ENCODE assay signal across 18 mouse cellular contexts in the genomic region with DNA sequence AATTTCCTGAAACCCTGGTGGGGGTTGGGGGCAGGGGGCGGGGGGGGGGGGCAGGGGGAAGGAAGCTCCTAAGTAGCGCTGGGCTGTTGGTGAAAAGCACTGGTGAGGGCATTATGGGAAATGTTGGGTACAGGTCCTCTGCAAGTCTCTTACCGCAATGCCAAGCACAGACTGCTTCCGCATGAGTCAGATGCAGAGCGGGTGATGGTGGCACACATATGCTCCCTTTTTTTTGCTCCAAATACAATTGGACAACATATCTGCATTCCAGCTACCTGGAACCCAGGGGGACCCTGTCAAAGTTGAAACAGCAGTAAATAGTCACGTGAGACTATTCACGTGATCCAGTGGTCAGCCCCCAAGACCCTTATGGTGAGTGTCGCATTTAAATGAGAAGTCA. TPM values are rescaled to one million over a fixed set of nuclear protein-coding genes. Genes with fewer than 3 reads are reported as not detected.
"Had no signal": no experiment of that assay in that cellular context is flagged by ENCODE, and none has a peak within 500 bp of the region (broad histone marks: within the 10 kb centered on the region; RNA-seq: fewer than 3 reads in every experiment).

No protein-coding gene starts in this region.

- H3K9ac ChIP-seq: limb, embryonic 15.5 days; liver, embryonic 13.5 days; liver, postnatal 0 days; lung, embryonic 15.5 days; midbrain, embryonic 12.5 days; neural tube, embryonic 15.5 days had no signal

- H3K9me3 ChIP-seq: limb, embryonic 15.5 days; liver, embryonic 13.5 days; lung, embryonic 15.5 days; midbrain, embryonic 12.5 days; neural tube, embryonic 15.5 days had no signal

- H3K27me3 ChIP-seq: limb, embryonic 15.5 days; lung, embryonic 15.5 days; midbrain, embryonic 12.5 days had no signal

- H3K27ac ChIP-seq: kidney, postnatal 0 days; limb, embryonic 15.5 days; liver, embryonic 13.5 days; lung, embryonic 15.5 days; macrophage; midbrain, embryonic 12.5 days; neural tube, embryonic 15.5 days had no signal

- H3K4me3 ChIP-seq: limb, embryonic 15.5 days; liver, embryonic 13.5 days; lung, embryonic 15.5 days; megakaryocyte, embryonic 14.5 days; midbrain, embryonic 12.5 days; neural tube, embryonic 15.5 days had no signal

- H3K36me3 ChIP-seq: limb, embryonic 15.5 days; liver, embryonic 13.5 days; lung, embryonic 15.5 days; midbrain, embryonic 12.5 days; neural tube, embryonic 15.5 days had no signal

- DNase-seq: kidney, adult 11 months; kidney, adult 9 months; kidney, postnatal 36 days; liver, embryonic 13.5 days; liver, postnatal 0 days; lung, postnatal 14 days; retina, postnatal 1 day; right cerebral cortex, postnatal 14 days; spleen, adult 18-20 months; thymus, adult 18-20 months; thymus, postnatal 14 days had no signal

- ATAC-seq: liver, postnatal 0 days had no signal

- H3K4me2 ChIP-seq: limb, embryonic 15.5 days; liver, embryonic 13.5 days; lung, embryonic 15.5 days; midbrain, embryonic 12.5 days; neural tube, embryonic 15.5 days had no signal

- H3K4me1 ChIP-seq: liver, embryonic 13.5 days; lung, embryonic 15.5 days; midbrain, embryonic 12.5 days; neural tube, embryonic 15.5 days had no signal

RNA-seq across cellular contexts. Expression of a gene that starts 7.3 kb away (rescaled TPM):
- polyA plus RNA-seq: macrophage had no signal
